Mouse (Mus musculus): ENCODE data around the gene Tmcc2. TPM values are rescaled to one million over a fixed set of nuclear protein-coding genes. Genes with fewer than 3 reads are reported as not detected.

Gene Tmcc2
- total RNA-seq (2021), result 1 to 10 TPM; 6.1 to 9.7 TPM
- long read RNA-seq, experiment 1, partial matches to known transcripts, result 2 of 3 reads
- long read RNA-seq, experiment 1, other reads (novel, unspliced or antisense), result 0 of 3 reads
- long read RNA-seq, experiment 2, partial matches to known transcripts, result 1 of 3 reads
- long read RNA-seq, experiment 2, other reads (novel, unspliced or antisense), result 0 of 3 reads

DNA sequence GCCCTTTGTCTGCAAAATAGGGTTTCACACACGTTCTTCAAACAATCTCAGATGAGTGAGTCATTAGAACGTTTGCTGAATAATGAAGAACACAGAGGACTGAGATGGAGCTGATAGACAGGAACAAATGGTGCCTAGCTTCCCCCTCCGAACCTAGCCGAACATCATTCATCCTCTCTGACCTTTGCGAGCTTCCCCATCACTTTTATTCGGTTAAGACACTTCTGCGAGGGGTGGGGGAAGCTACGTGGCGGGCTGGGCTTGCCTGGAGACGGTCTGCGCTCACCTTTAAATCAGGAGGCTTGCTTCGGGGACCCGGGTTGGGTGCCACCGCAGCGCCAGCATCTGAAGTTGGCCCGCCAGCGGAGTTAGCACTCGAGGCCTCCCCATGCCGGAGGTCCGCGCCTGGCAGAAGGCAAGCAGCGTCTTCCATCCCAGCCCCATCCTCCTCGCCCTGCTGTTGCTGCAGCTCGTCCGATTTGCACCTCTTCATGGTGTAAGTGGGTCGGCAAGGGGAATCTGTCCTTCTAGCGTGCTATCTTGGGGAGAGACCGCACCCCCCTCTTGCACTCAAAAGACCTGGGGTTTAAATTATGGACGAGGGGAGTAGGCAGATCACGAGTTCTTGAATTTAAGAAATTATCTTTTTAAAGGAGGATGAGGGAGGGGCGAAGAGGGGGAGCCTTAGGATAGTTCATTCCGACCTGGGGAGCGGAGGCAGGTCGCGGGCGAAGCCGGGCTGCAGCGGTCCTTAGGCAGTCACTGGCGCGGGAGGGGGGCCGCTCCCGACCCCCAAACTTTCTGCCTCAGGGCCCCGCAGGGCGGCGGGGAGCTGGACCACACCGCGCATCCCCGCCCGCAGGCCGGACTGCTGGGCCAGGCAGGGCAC lies at the start of gene Tmcc2:
Gene Tmcc2 (minus strand): TSS at position 591 of the 889 bp plus-strand sequence.
- peak in 1 of 2 experiments; percentile 43 for DNase-seq

DNA sequence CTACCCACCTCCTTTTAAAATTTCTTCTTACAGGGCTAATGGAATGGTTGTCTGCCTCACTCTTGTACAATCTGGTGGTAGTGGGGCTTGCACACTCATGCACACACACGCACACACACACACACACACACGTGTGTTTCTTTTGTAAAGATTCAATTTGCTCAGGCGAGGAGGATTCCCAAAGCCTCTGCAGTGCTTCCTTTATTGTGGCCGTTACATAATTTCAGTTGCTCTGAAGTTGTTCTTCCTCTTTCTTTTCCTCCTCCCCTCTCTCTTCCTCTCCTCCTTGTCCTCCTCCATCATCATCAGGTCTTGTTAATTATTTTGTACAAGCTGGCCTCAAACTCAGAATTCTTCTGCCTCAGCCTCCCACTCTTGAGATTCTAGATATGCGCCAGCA lies 46.3 kb upstream of the Tmcc2 start:
- DNase-seq, result no peak

DNA sequence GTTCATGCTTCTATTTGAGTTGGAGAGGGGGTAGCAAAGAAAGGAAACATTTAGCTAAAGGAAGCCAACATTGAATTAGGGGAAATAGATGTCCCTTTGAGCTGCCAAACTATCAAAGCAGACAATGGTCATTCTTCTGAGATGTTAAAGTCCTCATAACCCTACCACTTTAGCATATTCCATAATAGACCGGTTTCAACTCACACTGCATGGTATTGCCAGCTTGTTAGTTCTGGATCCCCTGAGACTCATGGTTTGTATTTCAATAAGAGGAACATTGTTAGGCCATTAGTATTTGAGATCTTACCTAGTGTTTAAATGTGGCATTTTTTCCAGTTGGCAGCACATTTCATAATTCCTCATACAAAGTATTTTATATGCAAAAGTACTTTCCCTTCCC lies 45.9 kb upstream of the Tmcc2 start:
- no peak for DNase-seq

- DNase-seq, result peak in 1 of 2 experiments; percentile 15
Observed at GRCm38 (mm10) chr1:132436320-132436958, 45.4 kb upstream of the Tmcc2 start.

- DNase-seq, result no peak
Observed at GRCm38 (mm10) chr1:132434032-132434431, 43.0 kb upstream of the Tmcc2 start.

DNA sequence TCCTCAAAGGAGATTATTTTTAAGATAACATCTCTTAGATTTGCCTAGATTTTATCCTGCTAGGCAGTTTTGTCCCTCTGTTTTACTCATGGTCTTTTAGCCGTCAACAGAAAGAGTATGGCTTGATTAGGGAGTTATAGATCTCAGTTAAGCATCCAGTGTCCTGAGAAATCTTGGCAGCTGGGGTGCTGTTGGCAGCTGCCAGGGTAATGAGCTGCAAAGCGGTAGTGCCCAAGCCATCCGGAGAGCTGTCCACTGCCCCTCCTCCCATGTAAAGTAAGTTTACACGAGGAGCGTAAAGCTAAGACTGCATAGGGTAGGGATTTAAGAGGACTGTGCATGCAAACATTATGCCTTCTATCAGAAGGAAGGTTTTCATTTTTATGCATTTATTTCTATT lies 42.3 kb upstream of the Tmcc2 start:
- no peak for DNase-seq

DNA sequence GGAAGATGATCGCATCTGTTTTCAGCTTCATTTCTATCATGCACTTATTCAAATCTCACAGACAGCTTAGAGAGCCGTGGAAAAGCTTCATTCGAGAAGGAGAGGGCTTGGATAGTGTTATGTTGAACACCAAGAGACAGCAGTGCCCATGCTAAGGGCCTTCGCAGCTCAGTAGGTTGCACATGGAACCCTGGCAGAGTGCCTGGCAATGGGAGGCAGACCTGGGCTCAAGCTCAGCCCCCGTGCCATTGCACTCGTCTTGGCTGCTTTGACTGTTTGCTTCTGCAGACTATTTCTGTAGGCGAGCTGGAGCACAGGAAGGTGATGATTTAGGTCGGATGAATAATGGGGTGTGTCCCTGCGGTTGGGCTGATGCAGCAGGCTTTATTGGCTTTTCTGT lies 40.6 kb upstream of the Tmcc2 start:
- peak in 1 of 2 experiments; percentile 16 for DNase-seq

GRCm38 (mm10) chr1:132430818-132431217 lies 39.7 kb upstream of the Tmcc2 start:
- DNase-seq, result no peak

DNA sequence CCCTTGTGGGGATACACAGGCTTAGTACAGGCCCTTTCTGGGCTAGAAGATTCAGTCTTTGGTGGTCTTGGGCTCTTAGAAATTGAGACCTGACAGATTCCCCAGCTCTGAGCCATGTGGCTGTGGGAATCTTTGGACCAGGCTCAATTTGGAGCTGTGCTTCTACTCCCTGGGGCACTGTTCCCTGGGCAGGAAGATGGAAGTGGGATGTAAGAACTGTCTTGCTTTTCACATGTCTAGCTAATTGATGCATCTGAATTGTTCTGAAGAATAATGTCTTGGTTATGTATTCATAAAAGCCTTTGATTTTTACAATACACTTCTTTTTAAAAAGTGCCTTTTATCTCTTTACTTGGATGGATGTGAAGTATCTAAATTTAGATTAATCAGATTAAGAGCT lies 34.5 kb upstream of the Tmcc2 start:
- DNase-seq, result no peak

DNA sequence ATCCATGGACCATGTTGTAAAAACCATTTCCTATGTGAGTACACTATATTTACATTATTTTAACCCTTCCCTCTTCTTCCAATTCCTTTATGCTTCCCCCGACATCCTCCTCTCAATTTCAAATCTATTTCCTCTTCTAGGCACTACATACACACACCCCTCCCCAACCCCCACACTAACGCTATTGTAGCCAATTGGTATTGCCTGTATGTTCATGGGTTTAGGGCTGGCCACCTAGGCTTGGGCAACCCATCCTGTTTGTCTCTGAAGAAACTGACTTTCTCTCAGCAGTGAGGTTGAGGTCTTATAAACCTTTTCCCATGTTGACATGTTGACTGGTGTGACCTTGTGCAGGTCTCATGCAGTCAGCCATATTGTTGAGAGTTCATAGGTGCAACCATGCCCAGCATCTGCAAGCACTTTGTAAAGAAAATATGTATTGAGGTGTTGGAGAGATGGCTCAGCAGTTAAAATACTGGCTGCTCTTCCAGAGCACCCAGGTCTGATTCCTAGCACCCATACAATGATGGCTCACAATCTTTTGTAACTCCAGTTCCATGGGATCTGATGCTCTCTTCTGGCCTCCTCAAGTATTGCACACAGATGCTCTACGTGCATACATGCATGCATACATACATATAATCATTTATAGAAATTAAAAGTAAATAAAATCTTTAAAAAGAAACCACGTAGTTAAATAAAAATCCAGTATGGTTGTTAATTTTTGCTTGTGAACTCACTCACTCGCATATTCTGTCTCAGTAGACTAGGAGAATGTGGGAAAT lies 32.0 kb upstream of the Tmcc2 start:
- DNase-seq, result no peak

DNA sequence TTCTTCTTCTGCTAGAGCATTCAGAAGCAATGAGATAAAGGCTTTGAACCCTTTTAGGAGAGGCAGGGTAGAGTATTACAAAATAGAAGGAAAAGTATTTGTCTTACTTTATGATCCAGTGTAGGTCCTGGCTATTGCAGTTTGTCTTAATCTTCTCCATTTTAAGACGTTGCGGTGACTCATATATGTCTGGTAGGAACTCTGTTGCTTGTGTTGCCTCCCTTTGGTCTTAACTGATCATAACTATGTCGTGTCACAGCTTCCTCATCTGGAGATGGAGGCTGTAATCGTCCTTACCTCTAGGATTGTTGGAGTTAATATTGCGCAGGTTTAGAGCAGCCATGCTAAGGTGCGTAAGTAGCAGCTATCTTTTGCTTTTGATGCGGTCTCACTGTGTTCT lies 29.6 kb upstream of the Tmcc2 start:
- DNase-seq, result no peak

DNA sequence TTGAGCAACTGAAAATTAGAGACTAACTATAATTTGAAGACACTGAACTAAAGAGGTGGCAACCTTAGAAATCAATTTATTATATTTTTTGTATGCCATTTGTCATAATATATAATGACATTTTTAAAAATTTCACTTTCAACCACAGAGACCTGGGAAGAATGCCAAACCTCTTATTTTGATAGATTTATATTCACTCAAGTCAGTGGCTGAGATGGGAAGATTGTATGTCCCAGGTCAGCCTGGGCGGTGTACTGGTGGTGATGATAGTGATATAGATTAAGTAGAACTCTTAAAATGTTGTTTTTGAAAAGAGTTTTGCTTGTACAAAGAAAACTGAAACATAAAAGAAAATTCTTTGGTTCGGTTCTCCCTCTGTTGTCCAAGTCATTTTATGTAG lies 29.1 kb upstream of the Tmcc2 start:
- DNase-seq, result no peak

- peak; percentile 96 for DNase-seq
Observed at GRCm38 (mm10) chr1:132417319-132418251, 26.5 kb upstream of the Tmcc2 start, which contains the start of gene Dstyk. Gene Dstyk, plus strand, starts transcription at chr1:132417555.

GRCm38 (mm10) chr1:132416943-132417290 lies 25.8 kb upstream of the Tmcc2 start:
- no peak for DNase-seq

DNA sequence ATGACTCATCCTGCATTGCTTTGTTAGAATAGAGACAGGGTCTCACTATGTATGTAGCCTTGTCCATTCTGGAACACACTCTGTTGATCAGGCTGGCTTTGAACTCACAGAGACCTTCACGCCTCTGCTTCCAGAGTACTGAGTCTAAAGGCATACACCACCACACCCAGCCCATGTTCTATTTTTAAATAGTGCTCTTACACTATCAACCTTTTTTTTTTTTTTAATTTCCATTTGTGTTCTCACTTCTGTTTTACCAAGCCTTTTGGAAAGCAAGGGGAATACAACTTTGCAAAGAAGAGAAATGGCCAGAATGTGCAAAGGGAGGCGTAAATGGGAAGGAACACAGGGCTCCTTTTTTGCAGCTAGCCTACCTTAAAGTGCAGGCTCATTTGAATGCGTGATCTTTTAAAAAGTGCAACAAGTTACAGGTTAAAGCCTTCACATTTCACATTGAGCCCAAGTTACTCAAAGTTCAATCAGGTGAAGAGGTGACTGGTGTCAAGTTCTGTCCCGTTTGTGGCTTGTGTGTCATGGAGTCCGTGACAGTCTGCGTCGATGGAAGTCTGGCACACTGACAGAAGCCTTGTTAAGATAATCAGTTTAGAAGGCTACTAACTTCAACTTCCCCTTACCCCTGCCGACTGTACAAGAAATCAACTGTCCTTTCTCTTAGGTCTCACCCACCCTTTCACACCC lies 25.3 kb upstream of the Tmcc2 start:
- peak in 1 of 2 experiments; percentile 7 for DNase-seq

- DNase-seq, result no peak
Observed at GRCm38 (mm10) chr1:132410657-132411056, 19.6 kb upstream of the Tmcc2 start.

GRCm38 (mm10) chr1:132401843-132402242 lies 10.8 kb upstream of the Tmcc2 start:
- no peak for DNase-seq

DNA sequence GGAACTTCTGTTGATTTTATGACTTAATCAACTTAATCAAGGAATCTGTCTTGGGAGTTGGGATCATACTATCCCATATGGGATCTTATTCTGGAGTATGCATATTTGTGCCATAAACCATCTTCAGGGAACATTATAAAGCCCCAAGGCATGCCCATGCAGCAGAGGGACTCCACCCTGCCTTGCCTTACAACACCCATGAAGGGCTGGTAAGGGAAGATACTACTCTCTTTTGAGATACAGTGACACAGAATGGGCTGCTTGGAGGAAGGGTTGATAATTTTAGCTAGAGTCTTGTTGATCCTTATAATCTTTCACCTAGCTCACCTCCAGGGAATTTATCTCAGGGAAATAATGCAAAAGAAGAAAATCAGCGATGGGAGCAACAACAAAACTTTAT lies 9.5 kb upstream of the Tmcc2 start:
- no peak for DNase-seq

DNA sequence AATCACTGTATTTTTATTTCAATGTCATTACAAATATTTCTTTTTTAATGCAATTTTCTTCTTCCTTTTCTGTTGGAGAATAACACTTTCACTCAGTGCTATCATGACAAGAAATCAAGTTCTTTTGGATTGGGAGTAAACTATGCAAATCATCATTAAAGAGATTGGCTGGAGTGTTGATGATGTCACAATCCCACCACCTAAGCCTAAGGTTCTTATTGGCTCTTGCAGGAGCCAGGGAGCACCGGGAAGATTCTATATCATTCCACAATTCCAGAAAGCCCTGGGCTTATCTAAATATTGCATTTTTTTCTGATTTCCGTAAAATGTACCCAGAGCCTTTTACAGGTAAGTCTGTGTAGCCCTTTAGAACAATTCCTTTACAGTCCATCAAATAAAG lies 5.6 kb upstream of the Tmcc2 start:
- no peak for DNase-seq

- DNase-seq, result no peak
Observed at GRCm38 (mm10) chr1:132392872-132393271, 1.8 kb upstream of the Tmcc2 start.
